Mouse (Mus musculus) liver, embryonic 13.5 days (tissue): ENCODE results near the gene Gzmm. TPM values are rescaled to one million over a fixed set of nuclear protein-coding genes. Genes with fewer than 3 reads are reported as not detected.
A peak's percentile ranks its signal among the peaks of the same experiment; 100 is the strongest.
"Not testable (repeated sequence)": the region's sequence is repeated elsewhere in the genome, so short reads cannot be mapped to it uniquely, and the experiment has no call there.

Source experiments
- ATAC-seq: fragments of 200-750 bp; cut with Nextera tagmentation; 2 replicates; pipeline ENCODE4 v1.8.0; 2017; ENCODE audit warnings: low read depth, mild to moderate bottlenecking, moderate number of reproducible peaks, moderate library complexity
- DNase-seq: peaks from one replicate; pipeline ENCODE4 v3.0.0; 2022
- H3K27ac ChIP-seq: fragments of 300-500 bp; sonication (generic); 2 replicates; pipeline ENCODE4 v1.5.1; 2015; ENCODE audit warnings: moderate library complexity, mild to moderate bottlenecking, inconsistent platforms
- H3K27me3 ChIP-seq: fragments of 300-500 bp; sonication (generic); 2 replicates; pipeline ENCODE4 v1.6.1; 2015; ENCODE audit warnings: mild to moderate bottlenecking, inconsistent platforms
- H3K36me3 ChIP-seq: fragments of 300-500 bp; sonication (generic); 2 replicates; pipeline ENCODE4 v1.6.1; 2015; ENCODE audit warnings: mild to moderate bottlenecking, inconsistent platforms
- H3K4me1 ChIP-seq: fragments of 300-500 bp; sonication (generic); replicated peaks from 2 replicates; pipeline ENCODE4 v1.6.1; 2015; ENCODE audit warnings: inconsistent platforms
- H3K4me2 ChIP-seq: fragments of 300-500 bp; sonication (generic); 2 replicates; pipeline ENCODE4 v1.6.1; 2015; ENCODE audit warnings: inconsistent platforms, mild to moderate bottlenecking, moderate library complexity
- H3K4me3 ChIP-seq: fragments of 300-500 bp; sonication (generic); replicated peaks from 2 replicates; pipeline ENCODE4 v1.5.1; 2015; ENCODE audit warnings: mild to moderate bottlenecking, inconsistent platforms
- H3K9ac ChIP-seq: fragments of 300-500 bp; sonication (generic); 2 replicates; pipeline ENCODE4 v1.6.1; 2015; ENCODE audit warnings: mild to moderate bottlenecking, inconsistent platforms
- H3K9me3 ChIP-seq: fragments of 300-500 bp; sonication (generic); replicated peaks from 2 replicates; pipeline ENCODE4 v1.6.1; 2016; ENCODE audit warnings: inconsistent platforms
- WGBS: fragments of 180-500 bp; shearing (Covaris S2); methylation state at CpG from one replicate; pipeline ENCODE4 v1.1.7; 2015; ENCODE audit not compliant: insufficient replicate concordance; 5-methylcytosine and 5-hydroxymethylcytosine counted together
- polyA plus RNA-seq: library from polyadenylated mRNA; unstranded; fragments of >200 nt; fragmentation: Nextera tagmentation; extraction: Ambion mirVana; gene quantifications from 2 replicates; pipeline ENCODE4 v1.2.1, GENCODE M21; 2015

Gene Gzmm
- polyA plus RNA-seq, 1 experiment from 2014 or later, result 0.32 TPM

- Histone ChIP-seq H3K9ac (no peak overlapping the region), H3K4me3 (no peak overlapping the region), H3K4me2 (no peak overlapping the region), H3K4me1 (peaks cover 11% of the 10 kb centered on the region), H3K9me3 (0 out of 2 replicates have a peak, but pooled peaks cover 4% of the 10 kb centered on the region), H3K27ac (no peak overlapping the region), H3K27me3 (no peaks in the 10 kb centered on the region), H3K36me3 (peaks cover 13% of the 10 kb centered on the region)
- ATAC-seq, result no peak
- no peak for DNase-seq
- WGBS, result 71% methylated on average over 12 of the region's 12 CpGs
These were observed 5.0 kb downstream of the Gzmm start for GRCm38 (mm10) chr10:79693580-79694378.

- Histone ChIP-seq H3K4me3 (no peak overlapping the region), H3K27ac (no peak overlapping the region), H3K4me1 (peaks cover 11% of the 10 kb centered on the region), H3K4me2 (no peak overlapping the region), H3K9ac (no peak overlapping the region), H3K36me3 (peaks cover 8% of the 10 kb centered on the region), H3K27me3 (no peaks in the 10 kb centered on the region), H3K9me3 (0 out of 2 replicates have a peak, but pooled peaks cover 4% of the 10 kb centered on the region)
- ATAC-seq, result no peak
- no peak for DNase-seq
- WGBS, result 71% methylated on average over 6 of the region's 6 CpGs
These were observed 5.5 kb downstream of the Gzmm start for GRCm38 (mm10) chr10:79694379-79694655.

- ATAC-seq (peak; percentile 64), DNase-seq (peak; percentile 69)
- Histone ChIP-seq H3K4me3 (no peak overlapping the region), H3K36me3 (no peaks in the 10 kb centered on the region), H3K4me1 (peaks cover 11% of the 10 kb centered on the region), H3K27ac (no peak overlapping the region), H3K27me3 (no peaks in the 10 kb centered on the region), H3K9me3 (0 out of 2 replicates have a peak, but pooled peaks cover 4% of the 10 kb centered on the region), H3K4me2 (no peak overlapping the region), H3K9ac (no peak overlapping the region)
- 62% methylated on average over 13 of the region's 13 CpGs for WGBS
These were observed 6.7 kb downstream of the Gzmm start for GRCm38 (mm10) chr10:79695231-79696128.

GRCm38 (mm10) chr10:79696129-79696651, 7.4 kb downstream of the Gzmm start:
- Histone ChIP-seq H3K4me2 (no peak overlapping the region), H3K27ac (no peak overlapping the region), H3K36me3 (no peaks in the 10 kb centered on the region), H3K9ac (no peak overlapping the region), H3K9me3 (0 out of 2 replicates have a peak, but pooled peaks cover 4% of the 10 kb centered on the region), H3K4me3 (no peak overlapping the region), H3K27me3 (no peaks in the 10 kb centered on the region), H3K4me1 (peaks cover 18% of the 10 kb centered on the region)
- ATAC-seq (no peak), DNase-seq (no peak)
- WGBS, result 60% methylated on average over 9 of the region's 9 CpGs

GRCm38 (mm10) chr10:79697916-79698315, 9.1 kb downstream of the Gzmm start:
- H3K4me3 ChIP-seq, result no peak overlapping the region
- H3K27ac ChIP-seq, result no peak overlapping the region
- no peak for DNase-seq
- no peaks in the 10 kb centered on the region for H3K27me3 ChIP-seq
- no peak overlapping the region for H3K9ac ChIP-seq
- WGBS, result 40% methylated on average over 6 of the region's 6 CpGs
- H3K9me3 ChIP-seq, result no peaks in the 10 kb centered on the region
- H3K36me3 ChIP-seq, result no peaks in the 10 kb centered on the region
- ATAC-seq, result no peak
- no peak overlapping the region for H3K4me2 ChIP-seq
- H3K4me1 ChIP-seq, result peaks cover 26% of the 10 kb centered on the region

- ATAC-seq, result no peak
- H3K9me3 ChIP-seq, result no peaks in the 10 kb centered on the region
- H3K9ac ChIP-seq, result no peak overlapping the region
- H3K4me1 ChIP-seq, result peaks cover 27% of the 10 kb centered on the region
- H3K27me3 ChIP-seq, result no peaks in the 10 kb centered on the region
- no peak overlapping the region for H3K4me2 ChIP-seq
- no peak overlapping the region for H3K27ac ChIP-seq
- no peak for DNase-seq
- 79% methylated on average over 6 of the region's 6 CpGs for WGBS
- H3K36me3 ChIP-seq, result no peaks in the 10 kb centered on the region
- H3K4me3 ChIP-seq, result no peak overlapping the region
These were observed 9.6 kb downstream of the Gzmm start for GRCm38 (mm10) chr10:79698459-79698858.

GRCm38 (mm10) chr10:79700676-79701075, 11.9 kb downstream of the Gzmm start:
- Histone ChIP-seq H3K27me3 (no peaks in the 10 kb centered on the region), H3K9me3 (no peaks in the 10 kb centered on the region), H3K36me3 (no peaks in the 10 kb centered on the region), H3K9ac (no peak overlapping the region), H3K4me3 (no peak overlapping the region), H3K27ac (peak overlapping the region; percentile 73), H3K4me1 (peaks cover 36% of the 10 kb centered on the region), H3K4me2 (no peak overlapping the region)
- ATAC-seq (no peak), DNase-seq (no peak)
- WGBS, result 48% methylated on average over 7 of the region's 7 CpGs

- no peak overlapping the region for H3K4me3 ChIP-seq
These were observed 12.8 kb downstream of the Gzmm start for GRCm38 (mm10) chr10:79701443-79702129.

GRCm38 (mm10) chr10:79702970-79703369, 14.2 kb downstream of the Gzmm start:
- Histone ChIP-seq H3K4me1 (peaks cover 51% of the 10 kb centered on the region), H3K36me3 (peaks cover 20% of the 10 kb centered on the region)
- whole genome bisulfite sequencing, result 78% methylated on average over 4 of the region's 4 CpGs
- H3K4me3 ChIP-seq, H3K27me3 ChIP-seq, H3K4me2 ChIP-seq, H3K9me3 ChIP-seq, ATAC-seq, DNase-seq, H3K9ac ChIP-seq, H3K27ac ChIP-seq: not testable (repeated sequence)

More at GRCm38 (mm10) chr10:79701443-79702129, 12.8 kb downstream of the Gzmm start:
- Histone ChIP-seq H3K9me3 (no peaks in the 10 kb centered on the region), H3K27ac (peak overlapping the region; percentile 73), H3K4me2 (no peak overlapping the region), H3K27me3 (no peaks in the 10 kb centered on the region), H3K9ac (no peak overlapping the region), H3K4me1 (peaks cover 38% of the 10 kb centered on the region), H3K36me3 (peaks cover 6% of the 10 kb centered on the region)
- no peak for ATAC-seq
- no peak for DNase-seq
- 67% methylated on average over 10 of the region's 10 CpGs for WGBS

GRCm38 (mm10) chr10:79703541-79703940, 14.7 kb downstream of the Gzmm start:
- DNase-seq, result no peak
- no peak for ATAC-seq
- no peaks in the 10 kb centered on the region for H3K27me3 ChIP-seq
- peak overlapping the region; percentile 66 for H3K27ac ChIP-seq
- 71% methylated on average over 10 of the region's 10 CpGs for WGBS
- peaks cover 26% of the 10 kb centered on the region for H3K36me3 ChIP-seq
- peaks cover 57% of the 10 kb centered on the region for H3K4me1 ChIP-seq
- H3K4me3 ChIP-seq, result peak overlapping the region; percentile 78
- H3K4me2 ChIP-seq, result peak overlapping the region; percentile 65
- H3K9ac ChIP-seq, result peak overlapping the region; percentile 67
- H3K9me3 ChIP-seq, result no peaks in the 10 kb centered on the region
